Mouse (Mus musculus): ENCODE results near the gene Zfp30. TPM values are rescaled to one million over a fixed set of nuclear protein-coding genes. Genes with fewer than 3 reads are reported as not detected.
A peak's percentile ranks its signal among the peaks of the same experiment; 100 is the strongest.

Zfp30 gene
- total RNA-seq (2021) = 3.4 and 4.4 TPM in 2 replicates
- long read RNA-seq, partial matches to known transcripts = 2 of 5 reads
- long read RNA-seq, other reads (novel, unspliced or antisense) = 2 of 5 reads

- peak; percentile 82 for DNase-seq
These were observed at the start of gene Zfp30 for GRCm38 (mm10) chr7:29783871-29784551. TSS of gene Zfp30 (plus strand) at chr7:29783998.

- no peak for DNase-seq
These were observed 41.5 kb upstream of the Zfp30 start for GRCm38 (mm10) chr7:29742258-29742657.

DNA sequence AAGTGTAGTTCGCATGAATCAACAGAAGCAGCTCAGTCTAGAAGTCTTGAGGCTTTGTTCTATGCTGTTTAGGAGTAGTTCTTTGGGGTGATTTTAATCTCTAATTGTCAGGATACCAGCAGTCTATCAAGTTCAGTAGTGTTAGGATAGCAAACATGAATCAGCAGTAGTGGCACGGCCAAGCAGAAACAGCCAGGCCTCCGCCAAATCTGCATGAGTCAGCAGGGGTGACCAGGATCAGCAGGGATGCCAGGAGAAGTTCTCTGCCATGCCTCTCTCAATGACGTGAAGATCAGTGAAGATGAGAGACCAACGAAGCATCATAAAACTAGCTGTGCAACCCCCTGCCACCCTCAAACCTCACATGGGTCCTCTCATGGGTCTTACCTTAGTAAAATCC lies 23.3 kb upstream of the Zfp30 start:
- no peak for DNase-seq

- DNase-seq = no peak
These were observed 19.1 kb upstream of the Zfp30 start for GRCm38 (mm10) chr7:29764702-29765101.

- peak; percentile 69 for DNase-seq
These were observed 16.6 kb upstream of the Zfp30 start for GRCm38 (mm10) chr7:29767058-29767686.

DNA sequence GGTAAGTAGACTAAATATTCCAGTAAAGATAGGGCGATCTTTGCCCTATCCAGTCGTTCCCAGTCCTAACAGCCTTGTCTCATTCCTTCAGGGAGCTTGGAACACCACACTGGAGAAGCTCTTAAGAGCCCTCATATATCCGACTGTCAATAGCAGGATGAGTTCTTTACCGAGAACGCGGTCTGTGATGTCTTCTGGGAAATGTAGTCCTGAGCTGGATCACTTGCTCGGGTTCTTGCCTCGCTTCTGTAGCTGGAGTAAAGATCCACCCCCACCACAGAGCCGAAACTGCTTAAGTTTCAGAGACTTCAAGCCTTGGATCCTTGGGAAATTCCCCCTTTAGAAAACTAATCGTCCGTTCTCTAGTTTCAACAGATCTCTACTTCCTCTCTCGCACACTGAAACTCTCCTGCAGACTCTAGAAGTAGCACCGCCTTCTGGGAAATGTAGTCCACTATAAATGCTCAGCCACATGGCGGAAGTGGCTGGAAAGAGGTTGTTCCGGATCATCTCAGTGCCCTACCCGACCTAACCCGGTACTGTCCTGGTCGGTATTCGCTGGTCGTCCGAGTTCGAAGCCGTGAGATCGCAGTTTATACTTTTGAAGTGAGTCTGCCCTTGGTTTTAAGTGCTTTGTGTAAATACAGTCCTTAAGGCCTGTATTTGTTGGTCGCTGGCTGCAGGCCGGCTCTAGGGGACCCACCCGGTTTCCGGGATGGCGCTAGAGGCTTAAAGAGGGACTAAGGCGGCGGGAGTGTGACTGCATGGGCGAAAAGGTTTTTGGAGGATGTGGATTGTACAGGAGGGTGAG lies 15.5 kb upstream of the Zfp30 start, which contains the start of gene Zfp84:
Gene Zfp84, plus strand, starts transcription at position 463 of the 811 bp plus-strand sequence.
- peak; percentile 66 for DNase-seq

DNA sequence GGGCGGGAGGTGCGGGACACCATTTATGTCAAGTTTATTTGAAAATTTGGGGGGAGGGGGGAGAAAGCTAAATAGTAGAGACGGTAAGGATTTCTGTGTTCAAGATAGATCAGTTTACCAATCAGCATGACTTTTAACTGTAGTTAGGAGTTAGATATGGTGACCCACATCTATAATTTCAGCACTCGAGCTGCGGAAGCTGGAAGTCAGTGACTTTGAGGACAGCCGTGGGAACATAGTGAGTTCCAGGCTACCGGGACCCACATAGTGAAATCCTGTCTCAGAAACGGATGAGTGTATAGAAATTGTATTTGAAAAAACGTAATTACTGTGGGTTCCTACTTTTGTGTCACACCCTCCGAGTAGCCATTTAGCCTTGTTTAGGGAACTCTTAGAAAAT lies 14.8 kb upstream of the Zfp30 start:
- no peak for DNase-seq

- no peak for DNase-seq
These were observed 10.3 kb upstream of the Zfp30 start for GRCm38 (mm10) chr7:29773503-29773902.

- DNase-seq = no peak
These were observed 9.4 kb upstream of the Zfp30 start for GRCm38 (mm10) chr7:29774371-29774770.

GRCm38 (mm10) chr7:29776568-29776967 lies 7.2 kb upstream of the Zfp30 start:
- DNase-seq = no peak

DNA sequence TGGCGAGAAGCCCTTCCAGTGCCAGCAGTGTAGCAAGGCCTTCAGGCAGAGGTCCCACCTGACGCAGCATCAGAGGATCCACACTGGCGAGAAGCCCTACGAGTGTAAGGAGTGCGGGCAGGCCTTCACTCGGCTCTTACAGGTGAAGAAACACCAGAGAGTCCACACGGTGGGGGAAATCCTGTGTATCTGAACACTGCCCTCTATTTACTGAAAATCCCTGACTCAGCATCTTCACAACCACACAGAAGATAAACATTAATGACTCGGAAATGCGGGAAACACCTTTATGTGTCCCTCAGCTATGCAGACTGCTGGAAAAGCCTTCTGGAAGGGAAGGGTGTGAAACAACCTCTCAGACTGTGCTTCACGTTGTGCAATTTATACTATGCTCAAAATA lies 6.4 kb upstream of the Zfp30 start:
- DNase-seq = no peak

GRCm38 (mm10) chr7:29785023-29785422 lies 1.2 kb downstream of the Zfp30 start:
- DNase-seq = no peak

DNA sequence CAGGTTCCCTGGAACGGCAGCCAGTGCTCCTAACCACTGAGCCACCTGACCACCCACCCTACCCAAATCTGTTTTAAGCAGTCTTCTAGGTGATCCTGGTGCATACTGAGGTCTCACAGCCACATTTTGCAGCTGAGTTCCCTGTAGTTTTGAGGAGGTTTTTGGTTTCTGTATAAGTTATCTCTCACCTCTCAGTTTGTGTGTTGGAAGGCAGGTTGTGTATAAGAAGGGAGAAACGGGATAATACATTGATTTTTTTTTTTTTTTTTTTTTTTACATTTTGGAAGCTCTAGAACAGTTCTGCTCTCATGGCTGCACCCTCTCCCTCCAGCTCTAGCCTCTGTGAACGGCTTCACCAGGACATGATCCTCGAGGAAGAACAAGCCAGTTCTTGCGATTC lies 2.1 kb downstream of the Zfp30 start:
- DNase-seq = no peak

- no peak for DNase-seq
These were observed 9.1 kb downstream of the Zfp30 start for GRCm38 (mm10) chr7:29792906-29793305.

- no peak for DNase-seq
These were observed 23.2 kb downstream of the Zfp30 start for GRCm38 (mm10) chr7:29807046-29807445.

DNA sequence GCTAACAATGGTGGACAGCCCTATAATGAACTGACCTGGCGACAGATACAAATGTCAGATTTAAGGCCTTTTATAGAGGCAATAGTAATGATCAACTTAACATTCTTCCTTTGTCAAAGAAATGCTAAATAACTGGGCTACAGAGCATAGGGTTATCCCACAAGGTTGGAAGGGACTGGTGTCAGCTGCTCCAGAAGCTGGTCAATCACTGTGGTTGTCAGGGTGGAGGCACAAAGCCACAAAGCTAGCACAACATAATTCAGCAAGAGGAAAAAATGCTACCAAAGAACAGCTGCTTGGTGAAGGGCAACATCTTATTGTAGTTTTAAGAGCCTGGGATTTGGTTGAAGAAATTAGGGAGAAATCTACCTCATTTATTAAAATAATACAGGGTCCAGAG lies 28.4 kb downstream of the Zfp30 start:
- DNase-seq = no peak

DNA sequence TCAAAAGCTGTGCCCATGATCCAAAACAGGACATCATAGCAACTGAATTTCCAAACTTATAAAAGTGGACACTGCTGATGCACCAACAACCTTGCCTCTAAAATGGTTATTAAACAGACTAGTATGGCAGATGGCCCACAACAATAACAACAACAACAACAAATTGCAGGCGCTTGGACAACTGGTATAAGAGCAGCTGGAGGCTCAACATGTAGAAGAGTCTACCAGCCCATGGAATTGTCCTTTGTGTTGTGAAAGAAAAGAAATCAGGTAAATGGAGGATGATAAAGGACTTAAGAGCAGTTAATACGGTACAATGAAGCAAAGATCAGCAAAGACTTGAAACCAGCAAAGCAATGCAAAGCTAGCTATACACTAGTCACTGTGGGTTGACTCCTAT lies 30.6 kb downstream of the Zfp30 start:
- DNase-seq = no peak

- no peak for DNase-seq
These were observed 31.4 kb downstream of the Zfp30 start for GRCm38 (mm10) chr7:29815061-29815784.

DNA sequence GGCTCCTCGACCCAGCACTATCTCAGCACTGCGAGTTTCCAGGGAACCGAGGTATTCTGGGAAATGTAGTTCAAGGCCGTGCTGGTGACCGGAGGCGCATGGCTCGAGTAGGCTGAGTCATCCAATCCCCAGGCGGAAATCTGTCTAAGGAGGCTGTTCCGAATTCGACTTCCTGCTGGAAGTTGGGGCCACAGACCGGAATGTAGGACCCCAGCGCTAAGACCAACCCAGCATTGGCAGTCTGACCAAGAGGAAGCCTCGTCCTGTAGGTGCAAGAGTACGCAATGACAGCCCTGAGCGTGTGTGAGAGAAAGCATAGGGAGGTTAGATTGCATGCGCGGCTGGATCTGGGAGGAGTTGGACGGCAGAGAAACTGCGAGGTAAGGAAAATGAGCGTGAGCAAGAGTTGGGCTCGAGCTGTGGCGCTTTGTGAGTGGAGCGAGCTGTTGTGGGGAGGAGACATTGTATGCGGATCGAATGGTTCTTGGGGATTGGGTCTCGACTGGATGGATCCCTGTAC lies 32.2 kb downstream of the Zfp30 start, which contains the start of gene Zfp790:
Gene Zfp790, plus strand, starts transcription at position 205 of the 520 bp plus-strand sequence.
- peak; percentile 78 for DNase-seq

DNA sequence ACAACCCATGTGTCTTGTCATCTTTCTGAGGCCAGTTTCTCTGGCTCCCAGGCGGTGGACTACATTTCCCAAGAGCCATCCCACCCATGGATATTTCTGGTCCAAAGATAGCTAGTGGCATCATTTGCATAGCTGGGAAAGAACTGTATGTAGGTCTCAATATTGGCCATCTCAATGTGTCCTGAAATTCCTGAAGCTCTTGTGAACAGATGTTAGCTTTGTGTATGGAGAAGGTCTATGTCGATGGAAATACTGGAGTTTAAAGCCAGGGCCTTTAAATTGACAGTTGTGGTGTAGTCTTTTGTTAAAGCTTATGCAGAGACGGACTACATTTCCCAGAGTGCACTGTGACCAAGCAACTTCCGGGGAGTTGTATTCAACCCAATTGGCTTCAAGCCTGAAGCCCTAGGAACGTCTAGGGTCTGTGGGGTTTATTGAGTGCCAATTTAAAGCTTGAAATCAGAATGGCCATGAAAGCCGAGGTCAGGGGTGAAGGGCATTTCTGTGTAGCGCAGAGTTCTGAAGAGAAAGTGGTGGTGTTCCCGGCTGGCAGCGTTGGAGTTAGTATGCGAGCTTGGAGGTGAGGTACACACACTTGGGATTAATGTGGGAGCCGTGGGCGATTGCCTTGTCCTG lies 34.9 kb downstream of the Zfp30 start:
- peak; percentile 51 for DNase-seq

- no peak for DNase-seq
These were observed 44.2 kb downstream of the Zfp30 start for GRCm38 (mm10) chr7:29828001-29828400.

Data from adrenal gland, postnatal 25 days (tissue).